9 mouse cellular contexts compared by ENCODE assay signal in genomic region chr16:38711245-38711644, GRCm38 (mm10). TPM values are rescaled to one million over a fixed set of nuclear protein-coding genes. Genes with fewer than 3 reads are reported as not detected.
A peak's percentile ranks its signal among the peaks of the same experiment; 100 is the strongest.
DNase-seq lines count a peak whose midpoint lies in the region; ATAC-seq and TF ChIP-seq lines count a peak whose summit lies in the region.
"Had no signal": no experiment of that assay in that cellular context is flagged by ENCODE, and none has a peak within 500 bp of the region (broad histone marks: within the 10 kb centered on the region; RNA-seq: fewer than 3 reads in every experiment).

No protein-coding gene starts in this region.

- TF ChIP-seq CTCF in liver, adult 2 months (IDR thresholded peaks at IDR 0.05; ENCODE audit: low read depth, low read length) = no peak

- 51% methylated on average over 4 of the region's 4 CpGs for WGBS in liver, adult 2 months
- WGBS in limb, embryonic 14.5 days = 35% methylated on average over 4 of the region's 4 CpGs
- WGBS in neural tube, embryonic 15.5 days = 52% methylated on average over 4 of the region's 4 CpGs

- H3K4me3 ChIP-seq in liver, adult 2 months (ENCODE audit: insufficient read depth, low read depth, low read length) = no peak overlapping the region
- H3K4me3 ChIP-seq in limb, embryonic 14.5 days (replicated peaks; ENCODE audit: low read length) = peak overlapping the region; percentile 71
- peak overlapping the region; percentile 59; the same call in 1 of the 2 replicates for H3K4me3 ChIP-seq in neural tube, embryonic 15.5 days (replicated peaks)

- no peaks in the 10 kb centered on the region for H3K36me3 ChIP-seq in liver, adult 2 months (ENCODE audit: control insufficient read depth, insufficient read depth, low read length)
- peaks cover 5% of the 10 kb centered on the region; the same call in 1 of the 2 replicates for H3K36me3 ChIP-seq in limb, embryonic 14.5 days (ENCODE audit: control insufficient read depth, insufficient read depth, low read length)
- no peaks in the 10 kb centered on the region for H3K36me3 ChIP-seq in neural tube, embryonic 15.5 days
- H3K36me3 ChIP-seq: forebrain, embryonic 15.5 days had no signal

- H3K9me3 ChIP-seq in limb, embryonic 14.5 days (ENCODE audit: control insufficient read depth, low read length) = no peaks in the 10 kb centered on the region
- no peaks in the 10 kb centered on the region for H3K9me3 ChIP-seq in neural tube, embryonic 15.5 days (replicated peaks)
- H3K9me3 ChIP-seq: forebrain, embryonic 15.5 days had no signal

- H3K27me3 ChIP-seq in liver, adult 2 months (ENCODE audit: control insufficient read depth, insufficient read depth, low read length) = no peaks in the 10 kb centered on the region
- H3K27me3 ChIP-seq in limb, embryonic 14.5 days (ENCODE audit: control insufficient read depth, insufficient read depth, low read length) = no peaks in the 10 kb centered on the region
- H3K27me3 ChIP-seq in neural tube, embryonic 15.5 days (replicated peaks) = no peaks in the 10 kb centered on the region
- H3K27me3 ChIP-seq: forebrain, embryonic 15.5 days had no signal

- peak; percentile 61 for ATAC-seq in granulocyte monocyte progenitor cell, adult 5-6 weeks (replicated peaks; ENCODE audit: poor library complexity, severe bottlenecking)
- ATAC-seq in limb, embryonic 14.5 days (ENCODE audit: low FRiP score, low read depth) = no peak
- no peak for ATAC-seq in neural tube, embryonic 15.5 days (ENCODE audit: low FRiP score)
- ATAC-seq: forebrain, embryonic 15.5 days had no signal

- H3K4me2 ChIP-seq in limb, embryonic 14.5 days (replicated peaks; ENCODE audit: low read depth, low read length, severe bottlenecking) = peak overlapping the region; percentile 74
- peak overlapping the region; percentile 92 for H3K4me2 ChIP-seq in neural tube, embryonic 15.5 days

- no peak overlapping the region for H3K9ac ChIP-seq in liver, adult 2 months (ENCODE audit: low read depth, low read length)
- no peak overlapping the region for H3K9ac ChIP-seq in limb, embryonic 14.5 days (ENCODE audit: low read depth, low read length, severe bottlenecking)
- H3K9ac ChIP-seq in neural tube, embryonic 15.5 days (replicated peaks) = no peak overlapping the region

- no peak overlapping the region for H3K27ac ChIP-seq in liver, adult 2 months (replicated peaks; ENCODE audit: insufficient read depth, low read depth, low read length)
- H3K27ac ChIP-seq in limb, embryonic 14.5 days (replicated peaks; ENCODE audit: low read depth, low read length) = no peak overlapping the region
- no peak overlapping the region for H3K27ac ChIP-seq in neural tube, embryonic 15.5 days (replicated peaks)
- H3K27ac ChIP-seq: forebrain, embryonic 15.5 days had no signal

- DNase-seq in liver, adult 2 months (ENCODE audit: extremely low read depth, low read depth, low spot score) = peak; percentile 19
- no peak for DNase-seq in liver
- no peak for DNase-seq in limb, embryonic 14.5 days (ENCODE audit: low spot score)
- DNase-seq in cerebellum, postnatal 36 days = no peak
- no peak for DNase-seq in gastrocnemius, adult 18-20 months (ENCODE audit: low spot score)
- no peak for DNase-seq in ovary, postnatal 14 days (ENCODE audit: low spot score)

- TF ChIP-seq POLR2A in liver, adult 2 months (IDR thresholded peaks at IDR 0.05; ENCODE audit: extremely low read depth, insufficient read depth, low read length) = no peak
- TF ChIP-seq POLR2A in limb, embryonic 14.5 days (IDR thresholded peaks at IDR 0.05; ENCODE audit: borderline replicate concordance, extremely low read depth, insufficient read depth, insufficient read length) = no peak

- H3K79me2 ChIP-seq in liver, adult 2 months (ENCODE audit: control insufficient read depth, insufficient read depth, low read length) = no peaks in the 10 kb centered on the region; the same call in 1 of the 2 replicates

- peaks cover 3% of the 10 kb centered on the region; the same call in 1 of the 2 replicates for H3K4me1 ChIP-seq in liver, adult 2 months (ENCODE audit: control insufficient read depth, insufficient read depth, low read length)
- peaks cover 9% of the 10 kb centered on the region for H3K4me1 ChIP-seq in limb, embryonic 14.5 days (ENCODE audit: control insufficient read depth, insufficient read depth, low read length)
- peaks cover 22% of the 10 kb centered on the region for H3K4me1 ChIP-seq in neural tube, embryonic 15.5 days

RNA-seq across cellular contexts. Expression of gene Arhgap31, which starts 1.8 kb away (rescaled TPM):
- 3.0 and 3.4 TPM in 2 replicates for total RNA-seq in liver, adult 2 months (2014; rRNA removed)
- polyA plus RNA-seq in liver, adult 2 months (2012; rRNA removed) = 1.0 and 1.4 TPM in 2 replicates
- 17.4 and 18.3 TPM in 2 replicates for total RNA-seq in granulocyte monocyte progenitor cell, adult 5-6 weeks (2014; fragmentation: Nextera tagmentation)
- total RNA-seq in granulocyte monocyte progenitor cell, adult 5-6 weeks (2017) = 6.5 and 7.7 TPM in 2 replicates
- polyA plus RNA-seq in limb, embryonic 14.5 days (2012; rRNA removed) = 15.0 and 15.3 TPM in 2 replicates
- polyA plus RNA-seq in limb, embryonic 14.5 days (2014; fragmentation: Nextera tagmentation; extraction: Ambion mirVana) = 18.1 and 20.3 TPM in 2 replicates
- 5.9 and 6.0 TPM in 2 replicates for polyA plus RNA-seq in neural tube, embryonic 15.5 days (2015; fragmentation: Nextera tagmentation; extraction: Ambion mirVana)
- total RNA-seq in gastrocnemius, adult 18-20 months (2021) = 10 to 100 TPM; 12.9 to 15.9 TPM

RNA-seq across cellular contexts. Expression of gene B4galt4, which starts 30.8 kb away (rescaled TPM):
- total RNA-seq in liver, adult 2 months (2014; rRNA removed) = 1.3 and 1.6 TPM in 2 replicates
- 0.44 and 0.54 TPM in 2 replicates for polyA plus RNA-seq in liver, adult 2 months (2012; rRNA removed)
- 62.7 and 65.3 TPM in 2 replicates for total RNA-seq in granulocyte monocyte progenitor cell, adult 5-6 weeks (2014; fragmentation: Nextera tagmentation)
- 58.2 and 61.1 TPM in 2 replicates for total RNA-seq in granulocyte monocyte progenitor cell, adult 5-6 weeks (2017)
- polyA plus RNA-seq in limb, embryonic 14.5 days (2012; rRNA removed) = 17.7 and 18.7 TPM in 2 replicates
- polyA plus RNA-seq in limb, embryonic 14.5 days (2014; fragmentation: Nextera tagmentation; extraction: Ambion mirVana) = 30.9 and 34.3 TPM in 2 replicates
- polyA plus RNA-seq in neural tube, embryonic 15.5 days (2015; fragmentation: Nextera tagmentation; extraction: Ambion mirVana) = 32.4 and 36.3 TPM in 2 replicates
- 1 to 10 TPM; 3.5 to 4.3 TPM for total RNA-seq in gastrocnemius, adult 18-20 months (2021)

Comparison
In these comparisons a context has a peak if more than half of its experiments do, and no peak if none do; other contexts are left out.
1. RNA of gene B4galt4, which starts 30.8 kb away (total RNA-seq): 58.2 to 65.3 TPM in granulocyte monocyte progenitor cell, adult 5-6 weeks; 3.5 to 4.3 TPM in gastrocnemius, adult 18-20 months and 1.3 to 1.6 TPM in liver, adult 2 months; every median in the first group is over 10 times any median in the second.